Mouse (Mus musculus) CH12.LX (cell line): Measurements from ENCODE around the gene Ccdc51. TPM values are rescaled to one million over a fixed set of nuclear protein-coding genes. Genes with fewer than 3 reads are reported as not detected.

ENCODE experiments used
- DNase-seq: peaks from one replicate; pipeline ENCODE4 v3.0.0-alpha.2; 2013; ENCODE audit errors: extremely low read depth
- H3K27ac ChIP-seq: 2 replicates; pipeline ENCODE4 v1.5.1; 2012; ENCODE audit warnings: low read depth, mild to moderate bottlenecking, control low read depth, moderate library complexity; ENCODE audit not compliant: insufficient read depth
- H3K27me3 ChIP-seq: replicated peaks from 2 replicates; pipeline ENCODE3; 2012; ENCODE audit warnings: inconsistent platforms
- H3K36me3 ChIP-seq, 2 experiments: replicated peaks in 1 of 2; 2 replicates each; pipeline versions ENCODE3 to v1.6.1; 2012; ENCODE audit warnings: inconsistent platforms in 1 of 2, low read length in 1 of 2, mild to moderate bottlenecking in 1 of 2, mixed read lengths in 1 of 2, moderate library complexity in 1 of 2; ENCODE audit not compliant: control insufficient read depth in 1 of 2, insufficient read depth in 1 of 2
- H3K4me1 ChIP-seq, 2 experiments: 2 replicates each; pipeline ENCODE4 v1.6.1; 2012; ENCODE audit warnings: inconsistent platforms in 1 of 2, moderate library complexity in 1 of 2; ENCODE audit not compliant: insufficient read depth in 2 of 2, control insufficient read depth in 1 of 2
- H3K4me2 ChIP-seq: 2 replicates; pipeline ENCODE4 v1.6.1; 2012; ENCODE audit warnings: low read depth, mild to moderate bottlenecking, control low read depth; ENCODE audit not compliant: poor library complexity, insufficient read depth, severe bottlenecking
- H3K4me3 ChIP-seq, 3 experiments: fragments of 150-350 bp in 1 of 3; sonication (generic) in 1 of 3; replicated peaks in 1 of 3; 2 replicates each; pipeline versions ENCODE3 to v1.5.1; 2011 to 2012; ENCODE audit warnings: low read depth in 2 of 3, low read length in 2 of 3, mild to moderate bottlenecking in 2 of 3, moderate library complexity in 2 of 3, control low read depth in 1 of 3, improper control_type of control experiment in 1 of 3, inconsistent platforms in 1 of 3, mixed read lengths in 1 of 3; ENCODE audit not compliant: poor library complexity in 1 of 3
- H3K79me2 ChIP-seq: replicated peaks from 2 replicates; pipeline ENCODE4 v1.6.1; 2012; ENCODE audit warnings: mild to moderate bottlenecking, moderate library complexity; ENCODE audit not compliant: control insufficient read depth, poor library complexity, insufficient read depth, severe bottlenecking; ENCODE audit errors: extremely low read depth
- H3K9ac ChIP-seq: 2 replicates; pipeline ENCODE4 v1.6.1; 2012; ENCODE audit warnings: low read depth, mild to moderate bottlenecking, control low read depth, moderate library complexity; ENCODE audit not compliant: insufficient read depth
- H3K9me3 ChIP-seq: replicated peaks from 2 replicates; pipeline ENCODE3; 2012; ENCODE audit warnings: low read length, inconsistent platforms, mixed read lengths
- BHLHE40 ChIP-seq: IDR thresholded peaks from 2 replicates; pipeline ENCODE4 v1.6.1; 2011; ENCODE audit warnings: mild to moderate bottlenecking, low read depth, low read length, improper control_type of control experiment
- CHD2 ChIP-seq: IDR thresholded peaks from 2 replicates; pipeline ENCODE4 v1.6.1; 2011; ENCODE audit warnings: low read length, improper control_type of control experiment
- CTCF ChIP-seq, 2 experiments: IDR thresholded peaks in 1 of 2; conservative IDR thresholded peaks in 1 of 2; 2 replicates each; pipeline ENCODE4 v1.5.1; 2011 to 2012; ENCODE audit warnings: low read depth in 2 of 2, low read length in 2 of 2, improper control_type of control experiment in 1 of 2, inconsistent platforms in 1 of 2, mild to moderate bottlenecking in 1 of 2, moderate library complexity in 1 of 2
- E2F4 ChIP-seq: IDR thresholded peaks from 2 replicates; pipeline ENCODE4 v1.6.1; 2011; ENCODE audit warnings: low read depth, low read length, improper control_type of control experiment; ENCODE audit not compliant: insufficient replicate concordance
- EP300 ChIP-seq: IDR thresholded peaks from 2 replicates; pipeline ENCODE4 v1.6.1; 2011; ENCODE audit warnings: low read length, improper control_type of control experiment
- HCFC1 ChIP-seq: IDR thresholded peaks from 2 replicates; pipeline ENCODE4 v1.6.1; 2012; ENCODE audit warnings: low read depth, mild to moderate bottlenecking, inconsistent platforms, low read length, improper control_type of control experiment
- IRF4 ChIP-seq: IDR thresholded peaks from 2 replicates; pipeline ENCODE4 v1.6.1; 2014; ENCODE audit warnings: low read depth, mild to moderate bottlenecking, inconsistent platforms, low read length, improper control_type of control experiment
- JUND ChIP-seq: conservative IDR thresholded peaks from 2 replicates; pipeline ENCODE4 v1.6.1; 2011; ENCODE audit warnings: low read depth, low read length, improper control_type of control experiment
- MAZ ChIP-seq: IDR thresholded peaks from 2 replicates; pipeline ENCODE4 v1.6.1; 2012; ENCODE audit warnings: low read depth, mild to moderate bottlenecking, inconsistent platforms, low read length, improper control_type of control experiment, moderate library complexity
- MEF2A ChIP-seq: IDR thresholded peaks from 2 replicates; pipeline ENCODE4 v1.6.1; 2014; ENCODE audit warnings: low read depth, mild to moderate bottlenecking, inconsistent platforms, low read length, improper control_type of control experiment, borderline replicate concordance
- MXI1 ChIP-seq: IDR thresholded peaks from 2 replicates; pipeline ENCODE4 v1.6.1; 2011; ENCODE audit warnings: mild to moderate bottlenecking, low read depth, low read length, improper control_type of control experiment
- NRF1 ChIP-seq: IDR thresholded peaks from 2 replicates; pipeline ENCODE4 v1.6.1; 2014; ENCODE audit warnings: low read depth, mild to moderate bottlenecking, inconsistent platforms, low read length, improper control_type of control experiment, moderate library complexity
- PAX5 ChIP-seq: IDR thresholded peaks from 2 replicates; pipeline ENCODE4 v1.6.1; 2012; ENCODE audit warnings: low read length, inconsistent platforms, mixed read lengths
- POLR2A ChIP-seq: IDR thresholded peaks from 2 replicates; pipeline ENCODE4 v1.6.1; 2011; ENCODE audit warnings: low read depth, mild to moderate bottlenecking, improper control_type of control experiment, low read length
- SMC3 ChIP-seq: IDR thresholded peaks from 2 replicates; pipeline ENCODE4 v1.6.1; 2011; ENCODE audit warnings: low read depth, low read length, improper control_type of control experiment
- TBP ChIP-seq: conservative IDR thresholded peaks from 2 replicates; pipeline ENCODE4 v1.6.1; 2011; ENCODE audit warnings: low read depth, low read length, improper control_type of control experiment
- USF2 ChIP-seq: conservative IDR thresholded peaks from 2 replicates; pipeline ENCODE4 v1.6.1; 2011; ENCODE audit warnings: low read depth, low read length, improper control_type of control experiment
- ZKSCAN1 ChIP-seq: IDR thresholded peaks from 2 replicates; pipeline ENCODE4 v1.6.1; 2012; ENCODE audit warnings: low read depth, inconsistent platforms, low read length, improper control_type of control experiment, borderline replicate concordance
- dilution Hi-C: fragments of 300-500 bp; cut with MboI; formaldehyde crosslinking; loops from 2 replicates; pipeline ENCODE4 v1.14.3; 2020; ENCODE audit warnings: low sequenced_read_pairs; ENCODE audit not compliant: extremely low pct_unique_long_range_greater_than_20kb, extremely low pct_ligation_motif_present
- in situ Hi-C: fragments of 300-500 bp; cut with MboI; formaldehyde crosslinking; loops from 3 replicates; pipeline ENCODE4 v1.14.3; 2019; ENCODE audit warnings: low sequenced_read_pairs, low pct_ligation_motif_present, low pct_unique_long_range_greater_than_20kb, mixed read lengths
- polyA plus RNA-seq: library from polyadenylated mRNA; unstranded; fragments of >175 nt; gene quantifications from 2 replicates; pipeline ENCODE4 v1.2.1, GENCODE M21; 2012; ENCODE audit warnings: low read depth; ENCODE audit not compliant: insufficient read length
- total RNA-seq, 2 experiments: library from RNA; depleted of rRNA; stranded (reverse); fragments of 300-350 nt in 1 of 2; fragments of >200 nt in 1 of 2; gene quantifications; 2 replicates each; pipeline ENCODE4 v1.2.3; 2012 to 2014

The Ccdc51 gene
- total and polyA plus RNA-seq, 3 experiments, result 7.6 to 18.2 (median 16.2) TPM

DNA sequence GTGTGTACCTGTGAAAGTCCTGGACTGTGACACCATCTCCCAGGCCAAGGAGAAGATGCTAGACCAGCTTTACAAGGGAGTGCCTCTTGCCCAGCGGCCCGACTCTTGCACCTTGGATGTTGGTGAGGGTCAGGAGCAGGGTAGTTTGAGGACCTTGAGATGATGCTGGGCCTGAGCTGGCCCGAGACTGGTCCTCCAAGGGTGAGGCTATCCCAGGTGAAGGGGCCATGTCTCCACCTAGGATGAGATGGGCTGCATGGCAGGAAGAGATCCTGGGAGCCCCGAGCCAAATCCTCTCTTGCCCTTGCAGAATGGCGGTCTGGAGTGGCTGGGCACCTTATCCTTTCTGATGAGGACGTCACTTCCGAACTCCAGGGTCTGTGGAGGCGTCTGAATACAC is 31.0 kb downstream of the Ccdc51 start:
- in situ Hi-C loops (no loop called here), dilution Hi-C loops (no loop called here)
- Histone ChIP-seq H3K9me3 (no peaks in the 10 kb centered on the region), H3K79me2 (no peaks in the 10 kb centered on the region), H3K4me3 (no peak overlapping the region), H3K9ac (no peak overlapping the region), H3K4me2 (no peak overlapping the region), H3K27me3 (peaks cover 82% of the 10 kb centered on the region), H3K36me3 (no peaks in the 10 kb centered on the region), H3K4me1 (peaks cover 5 to 8% of the 10 kb centered on the region in 2 experiments; a peak in 3 of 4 replicates), H3K27ac (no peak overlapping the region)
- no peak for TF ChIP-seq JUND
- TF ChIP-seq HCFC1, result no peak
- no peak for TF ChIP-seq CTCF (conservative IDR thresholded peaks at IDR 0.05 in 1 of 2, IDR thresholded peaks at IDR 0.05 in 1 of 2; ENCODE audit: low read depth in 2 of 2, low read length in 2 of 2)
- TF ChIP-seq MXI1, result no peak
- TF ChIP-seq USF2, result no peak
- TF ChIP-seq SMC3, result no peak
- no peak for TF ChIP-seq NRF1
- TF ChIP-seq CHD2, result no peak
- no peak for TF ChIP-seq TBP
- no peak for TF ChIP-seq PAX5
- no peak for TF ChIP-seq MEF2A
- TF ChIP-seq EP300, result no peak
- no peak for DNase-seq

- dilution Hi-C loops (no loop called here), in situ Hi-C loops (no loop called here)
- TF ChIP-seq ZKSCAN1 (no peak), JUND (no peak), IRF4 (no peak), EP300 (no peak), POLR2A (no peak), E2F4 (no peak), BHLHE40 (no peak), CTCF (conservative IDR thresholded peaks at IDR 0.05 in 1 of 2, IDR thresholded peaks at IDR 0.05 in 1 of 2; ENCODE audit: low read depth in 2 of 2, low read length in 2 of 2) (no peak), MXI1 (no peak), MAZ (no peak)
Measured at GRCm38 (mm10) chr9:109114276-109114675, 32.0 kb downstream of the Ccdc51 start.

More at GRCm38 (mm10) chr9:109114276-109114675, 32.0 kb downstream of the Ccdc51 start:
- H3K79me2 ChIP-seq, result no peaks in the 10 kb centered on the region
- H3K36me3 ChIP-seq, result no peaks in the 10 kb centered on the region
- H3K4me3 ChIP-seq, result no peak overlapping the region
- peaks cover 73% of the 10 kb centered on the region for H3K27me3 ChIP-seq
- H3K4me2 ChIP-seq, result no peak overlapping the region
- H3K9ac ChIP-seq, result no peak overlapping the region
- H3K27ac ChIP-seq, result no peak overlapping the region
- DNase-seq, result no peak
- H3K4me1 ChIP-seq, result peaks cover 5 to 9% of the 10 kb centered on the region in 2 experiments; a peak in 3 of 4 replicates
- no peaks in the 10 kb centered on the region for H3K9me3 ChIP-seq
